Mouse (Mus musculus) CH12.LX (cell line): ENCODE measurements around the gene Adamts6. TPM values are rescaled to one million over a fixed set of nuclear protein-coding genes. Genes with fewer than 3 reads are reported as not detected.

Source experiments
- DNase-seq: peaks from one replicate; pipeline ENCODE4 v3.0.0-alpha.2; 2013; ENCODE audit errors: extremely low read depth
- H3K27ac ChIP-seq: 2 replicates; pipeline ENCODE4 v1.5.1; 2012; ENCODE audit warnings: low read depth, mild to moderate bottlenecking, control low read depth, moderate library complexity; ENCODE audit not compliant: insufficient read depth
- H3K27me3 ChIP-seq: replicated peaks from 2 replicates; pipeline ENCODE3; 2012; ENCODE audit warnings: inconsistent platforms
- H3K36me3 ChIP-seq, 2 experiments: replicated peaks in 1 of 2; 2 replicates each; pipeline versions ENCODE3 to v1.6.1; 2012; ENCODE audit warnings: inconsistent platforms in 1 of 2, low read length in 1 of 2, mild to moderate bottlenecking in 1 of 2, mixed read lengths in 1 of 2, moderate library complexity in 1 of 2; ENCODE audit not compliant: control insufficient read depth in 1 of 2, insufficient read depth in 1 of 2
- H3K4me1 ChIP-seq, 2 experiments: 2 replicates each; pipeline ENCODE4 v1.6.1; 2012; ENCODE audit warnings: inconsistent platforms in 1 of 2, moderate library complexity in 1 of 2; ENCODE audit not compliant: insufficient read depth in 2 of 2, control insufficient read depth in 1 of 2
- H3K4me2 ChIP-seq: 2 replicates; pipeline ENCODE4 v1.6.1; 2012; ENCODE audit warnings: low read depth, mild to moderate bottlenecking, control low read depth; ENCODE audit not compliant: poor library complexity, insufficient read depth, severe bottlenecking
- H3K4me3 ChIP-seq, 3 experiments: fragments of 150-350 bp in 1 of 3; sonication (generic) in 1 of 3; replicated peaks in 1 of 3; 2 replicates each; pipeline versions ENCODE3 to v1.5.1; 2011 to 2012; ENCODE audit warnings: low read depth in 2 of 3, low read length in 2 of 3, mild to moderate bottlenecking in 2 of 3, moderate library complexity in 2 of 3, control low read depth in 1 of 3, improper control_type of control experiment in 1 of 3, inconsistent platforms in 1 of 3, mixed read lengths in 1 of 3; ENCODE audit not compliant: poor library complexity in 1 of 3
- H3K79me2 ChIP-seq: replicated peaks from 2 replicates; pipeline ENCODE4 v1.6.1; 2012; ENCODE audit warnings: mild to moderate bottlenecking, moderate library complexity; ENCODE audit not compliant: control insufficient read depth, poor library complexity, insufficient read depth, severe bottlenecking; ENCODE audit errors: extremely low read depth
- H3K9ac ChIP-seq: 2 replicates; pipeline ENCODE4 v1.6.1; 2012; ENCODE audit warnings: low read depth, mild to moderate bottlenecking, control low read depth, moderate library complexity; ENCODE audit not compliant: insufficient read depth
- H3K9me3 ChIP-seq: replicated peaks from 2 replicates; pipeline ENCODE3; 2012; ENCODE audit warnings: low read length, inconsistent platforms, mixed read lengths
- BHLHE40 ChIP-seq: IDR thresholded peaks from 2 replicates; pipeline ENCODE4 v1.6.1; 2011; ENCODE audit warnings: mild to moderate bottlenecking, low read depth, low read length, improper control_type of control experiment
- CHD2 ChIP-seq: IDR thresholded peaks from 2 replicates; pipeline ENCODE4 v1.6.1; 2011; ENCODE audit warnings: low read length, improper control_type of control experiment
- CTCF ChIP-seq, 2 experiments: IDR thresholded peaks in 1 of 2; conservative IDR thresholded peaks in 1 of 2; 2 replicates each; pipeline ENCODE4 v1.5.1; 2011 to 2012; ENCODE audit warnings: low read depth in 2 of 2, low read length in 2 of 2, improper control_type of control experiment in 1 of 2, inconsistent platforms in 1 of 2, mild to moderate bottlenecking in 1 of 2, moderate library complexity in 1 of 2
- E2F4 ChIP-seq: IDR thresholded peaks from 2 replicates; pipeline ENCODE4 v1.6.1; 2011; ENCODE audit warnings: low read depth, low read length, improper control_type of control experiment; ENCODE audit not compliant: insufficient replicate concordance
- ELF1 ChIP-seq: IDR thresholded peaks from 2 replicates; pipeline ENCODE4 v1.6.1; 2014; ENCODE audit warnings: low read depth, mild to moderate bottlenecking, inconsistent platforms, low read length, improper control_type of control experiment
- EP300 ChIP-seq: IDR thresholded peaks from 2 replicates; pipeline ENCODE4 v1.6.1; 2011; ENCODE audit warnings: low read length, improper control_type of control experiment
- ETS1 ChIP-seq: conservative IDR thresholded peaks from 2 replicates; pipeline ENCODE4 v1.6.1; 2012; ENCODE audit warnings: low read depth, mild to moderate bottlenecking, inconsistent platforms, low read length, improper control_type of control experiment, moderate library complexity
- GABPA ChIP-seq: IDR thresholded peaks from 2 replicates; pipeline ENCODE4 v1.6.1; 2012; ENCODE audit warnings: low read depth, low read length, improper control_type of control experiment, inconsistent platforms; ENCODE audit not compliant: insufficient replicate concordance
- IRF4 ChIP-seq: IDR thresholded peaks from 2 replicates; pipeline ENCODE4 v1.6.1; 2014; ENCODE audit warnings: low read depth, mild to moderate bottlenecking, inconsistent platforms, low read length, improper control_type of control experiment
- JUND ChIP-seq: conservative IDR thresholded peaks from 2 replicates; pipeline ENCODE4 v1.6.1; 2011; ENCODE audit warnings: low read depth, low read length, improper control_type of control experiment
- KAT2A ChIP-seq: IDR thresholded peaks from 2 replicates; pipeline ENCODE4 v1.6.1; 2012; ENCODE audit warnings: low read length, improper control_type of control experiment, inconsistent platforms; ENCODE audit not compliant: insufficient replicate concordance
- MAFK ChIP-seq: IDR thresholded peaks from 2 replicates; pipeline ENCODE4 v1.6.1; 2011; ENCODE audit warnings: low read length, improper control_type of control experiment; ENCODE audit not compliant: insufficient replicate concordance
- MAX ChIP-seq: IDR thresholded peaks from 2 replicates; pipeline ENCODE4 v1.6.1; 2011; ENCODE audit warnings: low read length, improper control_type of control experiment
- MAZ ChIP-seq: IDR thresholded peaks from 2 replicates; pipeline ENCODE4 v1.6.1; 2012; ENCODE audit warnings: low read depth, mild to moderate bottlenecking, inconsistent platforms, low read length, improper control_type of control experiment, moderate library complexity
- MXI1 ChIP-seq: IDR thresholded peaks from 2 replicates; pipeline ENCODE4 v1.6.1; 2011; ENCODE audit warnings: mild to moderate bottlenecking, low read depth, low read length, improper control_type of control experiment
- PAX5 ChIP-seq: IDR thresholded peaks from 2 replicates; pipeline ENCODE4 v1.6.1; 2012; ENCODE audit warnings: low read length, inconsistent platforms, mixed read lengths
- POLR2A ChIP-seq: IDR thresholded peaks from 2 replicates; pipeline ENCODE4 v1.6.1; 2011; ENCODE audit warnings: low read depth, mild to moderate bottlenecking, improper control_type of control experiment, low read length
- POLR2AphosphoS2 ChIP-seq: IDR thresholded peaks from 2 replicates; pipeline ENCODE4 v1.6.1; 2011; ENCODE audit warnings: low read depth, low read length, improper control_type of control experiment
- RAD21 ChIP-seq: IDR thresholded peaks from 2 replicates; pipeline ENCODE4 v1.6.1; 2011; ENCODE audit warnings: low read depth, mild to moderate bottlenecking, low read length, improper control_type of control experiment, moderate library complexity
- SIN3A ChIP-seq: IDR thresholded peaks from 2 replicates; pipeline ENCODE4 v1.6.1; 2012; ENCODE audit warnings: low read length, improper control_type of control experiment, inconsistent platforms
- SMC3 ChIP-seq: IDR thresholded peaks from 2 replicates; pipeline ENCODE4 v1.6.1; 2011; ENCODE audit warnings: low read depth, low read length, improper control_type of control experiment
- TCF12 ChIP-seq: IDR thresholded peaks from 2 replicates; pipeline ENCODE4 v1.6.1; 2014; ENCODE audit warnings: low read depth, mild to moderate bottlenecking, inconsistent platforms, low read length, improper control_type of control experiment
- UBTF ChIP-seq: IDR thresholded peaks from 2 replicates; pipeline ENCODE4 v1.6.1; 2012; ENCODE audit warnings: low read depth, mild to moderate bottlenecking, inconsistent platforms, low read length, improper control_type of control experiment, moderate library complexity
- USF1 ChIP-seq: IDR thresholded peaks from 2 replicates; pipeline ENCODE4 v1.6.1; 2014; ENCODE audit warnings: low read depth, mild to moderate bottlenecking, inconsistent platforms, low read length, improper control_type of control experiment
- USF2 ChIP-seq: conservative IDR thresholded peaks from 2 replicates; pipeline ENCODE4 v1.6.1; 2011; ENCODE audit warnings: low read depth, low read length, improper control_type of control experiment
- ZC3H11A ChIP-seq: IDR thresholded peaks from 2 replicates; pipeline ENCODE4 v1.6.1; 2012; ENCODE audit warnings: low read depth, mild to moderate bottlenecking, inconsistent platforms, low read length, improper control_type of control experiment
- ZKSCAN1 ChIP-seq: IDR thresholded peaks from 2 replicates; pipeline ENCODE4 v1.6.1; 2012; ENCODE audit warnings: low read depth, inconsistent platforms, low read length, improper control_type of control experiment, borderline replicate concordance
- ZMIZ1 ChIP-seq: IDR thresholded peaks from 2 replicates; pipeline ENCODE4 v1.6.1; 2012; ENCODE audit warnings: low read depth, mild to moderate bottlenecking, inconsistent platforms, low read length, improper control_type of control experiment
- ZNF384 ChIP-seq: IDR thresholded peaks from 2 replicates; pipeline ENCODE4 v1.6.1; 2012; ENCODE audit warnings: low read depth, low read length, improper control_type of control experiment, inconsistent platforms
- dilution Hi-C: fragments of 300-500 bp; cut with MboI; formaldehyde crosslinking; loops from 2 replicates; pipeline ENCODE4 v1.14.3; 2020; ENCODE audit warnings: low sequenced_read_pairs; ENCODE audit not compliant: extremely low pct_unique_long_range_greater_than_20kb, extremely low pct_ligation_motif_present
- in situ Hi-C: fragments of 300-500 bp; cut with MboI; formaldehyde crosslinking; loops from 3 replicates; pipeline ENCODE4 v1.14.3; 2019; ENCODE audit warnings: low sequenced_read_pairs, low pct_ligation_motif_present, low pct_unique_long_range_greater_than_20kb, mixed read lengths
- polyA plus RNA-seq: library from polyadenylated mRNA; unstranded; fragments of >175 nt; gene quantifications from 2 replicates; pipeline ENCODE4 v1.2.1, GENCODE M21; 2012; ENCODE audit warnings: low read depth; ENCODE audit not compliant: insufficient read length
- total RNA-seq, 2 experiments: library from RNA; depleted of rRNA; stranded (reverse); fragments of 300-350 nt in 1 of 2; fragments of >200 nt in 1 of 2; gene quantifications; 2 replicates each; pipeline ENCODE4 v1.2.3; 2012 to 2014

The Adamts6 gene
- total and polyA plus RNA-seq, 3 experiments = 0.34 to 1.1 (median 0.72) TPM

DNA sequence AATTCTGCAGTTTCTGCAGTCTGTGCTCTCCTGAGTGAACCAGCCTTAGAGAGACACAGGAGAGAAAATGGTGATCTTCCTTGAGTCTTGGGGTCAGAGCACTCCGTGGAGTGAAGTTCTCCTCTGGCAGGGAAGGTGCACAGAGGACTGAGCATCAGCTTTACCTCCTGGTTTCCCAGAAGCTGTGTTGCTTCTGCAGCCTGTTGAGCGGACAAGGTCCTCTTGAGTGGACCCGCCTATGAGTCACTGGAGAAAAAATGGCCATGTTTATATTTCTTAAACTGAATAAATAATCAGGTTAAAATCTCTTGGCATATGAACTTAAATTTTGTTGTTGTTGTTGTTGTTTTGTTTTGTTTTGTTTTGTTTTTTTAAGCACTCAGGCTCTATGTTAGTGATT is 41.7 kb downstream of the Adamts6 start:
- Histone ChIP-seq H3K27me3 (no peaks in the 10 kb centered on the region), H3K9me3 (no peaks in the 10 kb centered on the region), H3K36me3 (no peaks in the 10 kb centered on the region), H3K4me3 (no peak overlapping the region), H3K9ac (no peak overlapping the region), H3K27ac (no peak overlapping the region)
- in situ Hi-C loops (no loop called here), dilution Hi-C loops (no loop called here)
- no peak for TF ChIP-seq CHD2
- no peak for TF ChIP-seq POLR2AphosphoS2
- TF ChIP-seq JUND = no peak
- no peak for TF ChIP-seq UBTF
- TF ChIP-seq SIN3A = no peak
- no peak for TF ChIP-seq SMC3
- no peak for TF ChIP-seq ELF1
- TF ChIP-seq KAT2A = no peak
- TF ChIP-seq MAZ = no peak
- TF ChIP-seq USF1 = no peak
- no peak for TF ChIP-seq EP300
- no peak for TF ChIP-seq MAX
- no peak for TF ChIP-seq USF2
- TF ChIP-seq POLR2A = no peak
- no peak for TF ChIP-seq MAFK
- TF ChIP-seq MXI1 = no peak
- no peak for TF ChIP-seq IRF4
- no peak for TF ChIP-seq ZMIZ1
- TF ChIP-seq, all 38 proteins: peak for 0
- H3K4me2 ChIP-seq = no peak overlapping the region
- H3K79me2 ChIP-seq = no peaks in the 10 kb centered on the region
- no peak for DNase-seq
- H3K4me1 ChIP-seq = no peaks in the 10 kb centered on the region

GRCm38 (mm10) chr13:104329742-104330141 is 42.1 kb downstream of the Adamts6 start:
- Histone ChIP-seq H3K79me2 (no peaks in the 10 kb centered on the region), H3K27ac (no peak overlapping the region), H3K4me3 (no peak overlapping the region), H3K27me3 (no peaks in the 10 kb centered on the region), H3K4me1 (no peaks in the 10 kb centered on the region), H3K9me3 (no peaks in the 10 kb centered on the region), H3K9ac (no peak overlapping the region), H3K4me2 (no peak overlapping the region), H3K36me3 (no peaks in the 10 kb centered on the region)
- no peak for TF ChIP-seq CHD2
- TF ChIP-seq IRF4 = no peak
- TF ChIP-seq CTCF (conservative IDR thresholded peaks at IDR 0.05 in 1 of 2, IDR thresholded peaks at IDR 0.05 in 1 of 2; ENCODE audit: low read depth in 2 of 2, low read length in 2 of 2) = no peak
- TF ChIP-seq ZKSCAN1 = no peak
- TF ChIP-seq PAX5 = no peak
- no peak for TF ChIP-seq GABPA
- no peak for TF ChIP-seq USF1
- TF ChIP-seq BHLHE40 = no peak
- TF ChIP-seq EP300 = no peak
- TF ChIP-seq ZNF384 = no peak
- TF ChIP-seq ZC3H11A = no peak
- no peak for TF ChIP-seq TCF12
- TF ChIP-seq ETS1 = no peak
- no peak for TF ChIP-seq KAT2A
- TF ChIP-seq E2F4 = no peak
- TF ChIP-seq RAD21 = no peak
- TF ChIP-seq ZMIZ1 = no peak
- TF ChIP-seq ELF1 = no peak
- TF ChIP-seq MAFK = no peak
- DNase-seq = no peak
- in situ Hi-C loops = no loop called here
- dilution Hi-C loops = no loop called here
